9 mouse cellular contexts compared by ENCODE assay signal in the genomic region with DNA sequence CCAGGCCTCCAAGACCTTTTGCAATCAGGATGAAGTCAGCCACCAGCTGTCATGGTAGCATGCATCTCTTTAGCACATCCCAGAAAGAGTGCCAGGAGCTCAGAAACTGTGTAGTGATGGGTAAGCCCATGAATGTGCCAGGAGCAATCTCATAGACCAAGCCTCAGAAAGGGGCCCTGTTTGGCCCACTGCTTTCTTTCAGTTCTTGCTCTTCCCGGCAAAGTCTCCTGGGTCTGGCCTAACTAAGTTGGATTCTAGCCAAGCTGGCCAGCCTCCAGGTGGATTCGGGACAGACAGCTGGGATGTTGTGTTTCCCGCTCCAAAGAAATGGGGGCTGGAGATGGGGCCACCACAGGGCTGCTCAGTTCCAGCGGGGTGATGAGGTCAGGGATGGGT. TPM values are rescaled to one million over a fixed set of nuclear protein-coding genes. Genes with fewer than 3 reads are reported as not detected.
DNase-seq lines count a peak whose midpoint lies in the region; ATAC-seq and TF ChIP-seq lines count a peak whose summit lies in the region.
"Had no signal": no experiment of that assay in that cellular context is flagged by ENCODE, and none has a peak within 500 bp of the region (broad histone marks: within the 10 kb centered on the region; RNA-seq: fewer than 3 reads in every experiment).

No protein-coding gene starts in this region.

- H3K36me3 ChIP-seq in kidney, embryonic 14.5 days (ENCODE audit: control insufficient read depth, insufficient read depth, low read length): no peaks in the 10 kb centered on the region
- no peaks in the 10 kb centered on the region for H3K36me3 ChIP-seq in kidney, postnatal 0 days (ENCODE audit: insufficient read depth, low read length)
- H3K36me3 ChIP-seq in midbrain, embryonic 14.5 days (ENCODE audit: control insufficient read depth, insufficient read depth, low read length): no peaks in the 10 kb centered on the region

- WGBS in kidney, embryonic 14.5 days: 34% methylated on average over 4 of the region's 4 CpGs
- WGBS in kidney, postnatal 0 days: 20% methylated on average over 4 of the region's 4 CpGs
- WGBS in midbrain, embryonic 14.5 days: 45% methylated on average over 4 of the region's 4 CpGs

- peak; percentile 56 for DNase-seq in kidney, adult 11 months
- DNase-seq in adrenal gland, adult 2 months: peak; percentile 59
- peak; percentile 83 for DNase-seq in gastrocnemius, postnatal 25 days
- DNase-seq in kidney, postnatal 0 days (ENCODE audit: low spot score): peak; percentile 52
- peak; percentile 65 for DNase-seq in midbrain, embryonic 14.5 days
- DNase-seq in embryo, embryonic 9.5 days (ENCODE audit: extremely low spot score): no peak
- DNase-seq in left cerebral cortex, adult 8-10 months (ENCODE audit: low spot score in 2 of 2): no peak

- H3K4me3 ChIP-seq in kidney, embryonic 14.5 days (ENCODE audit: low read length): no peak overlapping the region
- no peak overlapping the region for H3K4me3 ChIP-seq in kidney, postnatal 0 days (replicated peaks; ENCODE audit: low read depth, low read length)
- no peak overlapping the region for H3K4me3 ChIP-seq in midbrain, embryonic 14.5 days (replicated peaks; ENCODE audit: low read depth, low read length)

- no peak overlapping the region; the same call in 1 of the 2 replicates for H3K27ac ChIP-seq in kidney, embryonic 14.5 days (ENCODE audit: low read depth, low read length)
- H3K27ac ChIP-seq in kidney, postnatal 0 days: peak overlapping the region; percentile 31; the same call in 1 of the 2 replicates
- H3K27ac ChIP-seq in midbrain, embryonic 14.5 days (replicated peaks; ENCODE audit: low read depth, low read length): no peak overlapping the region

- H3K4me1 ChIP-seq in kidney, embryonic 14.5 days (ENCODE audit: control insufficient read depth, insufficient read depth, low read length): peaks cover 32% of the 10 kb centered on the region
- H3K4me1 ChIP-seq in kidney, postnatal 0 days (replicated peaks; ENCODE audit: insufficient read depth, low read length): peaks cover 11% of the 10 kb centered on the region
- H3K4me1 ChIP-seq in midbrain, embryonic 14.5 days (ENCODE audit: control insufficient read depth, insufficient read depth, low read length): 0 out of 2 replicates have a peak, but pooled peaks cover 4% of the 10 kb centered on the region

- ATAC-seq in kidney, embryonic 14.5 days (ENCODE audit: low FRiP score, low TSS enrichment): no peak
- no peak for ATAC-seq in kidney, postnatal 0 days (replicated peaks; ENCODE audit: low FRiP score, low read depth)
- ATAC-seq in midbrain, embryonic 14.5 days (ENCODE audit: low FRiP score, low TSS enrichment): no peak

- no peak overlapping the region for H3K4me2 ChIP-seq in kidney, embryonic 14.5 days (replicated peaks; ENCODE audit: low read depth, low read length)
- H3K4me2 ChIP-seq in kidney, postnatal 0 days (ENCODE audit: low read length): no peak overlapping the region
- no peak overlapping the region for H3K4me2 ChIP-seq in midbrain, embryonic 14.5 days (ENCODE audit: low read length)

- H3K9me3 ChIP-seq in kidney, embryonic 14.5 days (ENCODE audit: control insufficient read depth, low read length): no peaks in the 10 kb centered on the region
- no peaks in the 10 kb centered on the region for H3K9me3 ChIP-seq in kidney, postnatal 0 days (replicated peaks; ENCODE audit: low read length)
- H3K9me3 ChIP-seq in midbrain, embryonic 14.5 days (ENCODE audit: control insufficient read depth, low read length): no peaks in the 10 kb centered on the region

- no peak overlapping the region for H3K9ac ChIP-seq in kidney, embryonic 14.5 days (ENCODE audit: low read depth, low read length)
- H3K9ac ChIP-seq in kidney, postnatal 0 days (ENCODE audit: low read depth, low read length): no peak overlapping the region
- H3K9ac ChIP-seq in midbrain, embryonic 14.5 days (replicated peaks; ENCODE audit: low read length): no peak overlapping the region

- no peak for TF ChIP-seq CTCF in kidney, postnatal 0 days (IDR thresholded peaks at IDR 0.05; ENCODE audit: low read depth)

- no peaks in the 10 kb centered on the region for H3K27me3 ChIP-seq in kidney, embryonic 14.5 days (ENCODE audit: control insufficient read depth, insufficient read depth, low read length)
- no peaks in the 10 kb centered on the region for H3K27me3 ChIP-seq in kidney, postnatal 0 days (ENCODE audit: insufficient read depth, low read length)
- no peaks in the 10 kb centered on the region for H3K27me3 ChIP-seq in midbrain, embryonic 14.5 days (ENCODE audit: control insufficient read depth, insufficient read depth, low read length)
- H3K27me3 ChIP-seq: Patski had no signal

RNA-seq across cellular contexts. Expression of gene Pgf, which starts 17.0 kb away (rescaled TPM):
- polyA plus RNA-seq in kidney, embryonic 14.5 days (2014; fragmentation: Nextera tagmentation; extraction: Ambion mirVana): 16.3 and 21.9 TPM in 2 replicates
- total RNA-seq in adrenal gland, adult 2 months (2021): 1 to 10 TPM in 1 of 2 experiments, under 1 TPM in 1; 0.37 to 2.8 TPM
- 0.63 and 1.6 TPM in 2 replicates for polyA plus RNA-seq in adrenal gland, adult 2 months (2012; rRNA removed)
- 1 to 10 TPM; 1.3 to 1.8 TPM for total RNA-seq in gastrocnemius, postnatal 25 days (2021)
- polyA plus RNA-seq in kidney, postnatal 0 days (2015; fragmentation: Nextera tagmentation; extraction: Ambion mirVana): 5.6 and 6.1 TPM in 2 replicates
- polyA plus RNA-seq in midbrain, embryonic 14.5 days (2014; fragmentation: Nextera tagmentation; extraction: Ambion mirVana): 6.0 and 7.1 TPM in 2 replicates
- 1 to 10 TPM; 2.1 to 4.4 (median 3.1) TPM for total RNA-seq in left cerebral cortex, adult 8-10 months (2022)

RNA-seq across cellular contexts. Expression of gene Eif2b2, which starts 24.7 kb away (rescaled TPM):
- 95.7 and 105 TPM in 2 replicates for polyA plus RNA-seq in kidney, embryonic 14.5 days (2014; fragmentation: Nextera tagmentation; extraction: Ambion mirVana)
- 10 to 100 TPM; 64.2 to 95.9 TPM for total RNA-seq in adrenal gland, adult 2 months (2021)
- 94.8 and 100.0 TPM in 2 replicates for polyA plus RNA-seq in adrenal gland, adult 2 months (2012; rRNA removed)
- 10 to 100 TPM; 47.1 to 54.2 TPM for total RNA-seq in gastrocnemius, postnatal 25 days (2021)
- 76.0 and 82.0 TPM in 2 replicates for polyA plus RNA-seq in kidney, postnatal 0 days (2015; fragmentation: Nextera tagmentation; extraction: Ambion mirVana)
- 77.1 and 78.7 TPM in 2 replicates for polyA plus RNA-seq in midbrain, embryonic 14.5 days (2014; fragmentation: Nextera tagmentation; extraction: Ambion mirVana)
- total RNA-seq in left cerebral cortex, adult 8-10 months (2022): 10 to 100 TPM; 64.0 to 73.3 (median 68.1) TPM

RNA-seq across cellular contexts. Expression of gene Rps6kl1, which starts 43.6 kb away (rescaled TPM):
- 0.61 and 1.0 TPM in 2 replicates for polyA plus RNA-seq in kidney, embryonic 14.5 days (2014; fragmentation: Nextera tagmentation; extraction: Ambion mirVana)
- 1 to 10 TPM in 1 of 2 experiments, under 1 TPM in 1; 0.37 to 1.5 TPM for total RNA-seq in adrenal gland, adult 2 months (2021)
- 1.5 and 1.8 TPM in 2 replicates for polyA plus RNA-seq in adrenal gland, adult 2 months (2012; rRNA removed)
- 1 to 10 TPM in 1 of 2 experiments, under 1 TPM in 1; 0.95 to 1.1 TPM for total RNA-seq in gastrocnemius, postnatal 25 days (2021)
- 0.87 and 1.1 TPM in 2 replicates for polyA plus RNA-seq in kidney, postnatal 0 days (2015; fragmentation: Nextera tagmentation; extraction: Ambion mirVana)
- polyA plus RNA-seq in midbrain, embryonic 14.5 days (2014; fragmentation: Nextera tagmentation; extraction: Ambion mirVana): 22.2 and 27.1 TPM in 2 replicates
- 10 to 100 TPM; 35.0 to 37.6 (median 36.6) TPM for total RNA-seq in left cerebral cortex, adult 8-10 months (2022)

Comparison
In these comparisons a context has a peak if more than half of its experiments do, and no peak if none do; other contexts are left out.
1. DNase-seq: peak in kidney, adult 11 months (single experiment), adrenal gland, adult 2 months (single experiment), gastrocnemius, postnatal 25 days (single experiment), kidney, postnatal 0 days (single experiment) and midbrain, embryonic 14.5 days (single experiment); none in embryo, embryonic 9.5 days (single experiment) and left cerebral cortex, adult 8-10 months (0 of 2).